Mouse (Mus musculus) G1E (cell line): ENCODE results near the gene Riok2. TPM values are rescaled to one million over a fixed set of nuclear protein-coding genes. Genes with fewer than 3 reads are reported as not detected.
A peak's percentile ranks its signal among the peaks of the same experiment; 100 is the strongest.
"Not testable (repeated sequence)": the region's sequence is repeated elsewhere in the genome, so short reads cannot be mapped to it uniquely, and the experiment has no call there.

ENCODE experiments used
- ATAC-seq: 2 replicates; pipeline ENCODE4 v1.8.0; 2016; ENCODE audit warnings: mild to moderate bottlenecking; ENCODE audit not compliant: insufficient number of reproducible peaks, poor library complexity, low FRiP score, severe bottlenecking; ENCODE audit errors: extremely low read depth
- DNase-seq: peaks from one replicate; pipeline ENCODE4 v3.0.0; 2012; ENCODE audit warnings: low spot score
- H3K27me3 ChIP-seq: 2 replicates; pipeline ENCODE4 v1.6.1; 2012; ENCODE audit warnings: mild to moderate bottlenecking, low read length, inconsistent platforms; ENCODE audit not compliant: insufficient read depth
- H3K36me3 ChIP-seq: replicated peaks from 2 replicates; pipeline ENCODE3; 2012; ENCODE audit warnings: mild to moderate bottlenecking, inconsistent platforms
- H3K4me1 ChIP-seq: 2 replicates; pipeline ENCODE4 v1.6.1; 2012; ENCODE audit warnings: low read depth, low read length, inconsistent platforms, mixed read lengths; ENCODE audit not compliant: insufficient read depth
- H3K4me3 ChIP-seq: 2 replicates; pipeline ENCODE4 v1.5.1; 2012; ENCODE audit warnings: low read depth, mild to moderate bottlenecking, inconsistent platforms, low read length, moderate library complexity, mixed read lengths
- H3K9me3 ChIP-seq: replicated peaks from 2 replicates; pipeline ENCODE4 v1.6.1; 2012; ENCODE audit warnings: inconsistent platforms
- CTCF ChIP-seq: IDR thresholded peaks from 2 replicates; pipeline ENCODE4 v1.5.1; 2012; ENCODE audit warnings: low read depth, low read length, inconsistent platforms, mixed read lengths
- GATA1 ChIP-seq: IDR thresholded peaks from 2 replicates; pipeline ENCODE4 v1.6.1; 2012; ENCODE audit warnings: borderline replicate concordance, low read length, inconsistent platforms, mixed read lengths
- GATA2 ChIP-seq: IDR thresholded peaks from 2 replicates; pipeline ENCODE4 v1.6.1; 2012; ENCODE audit warnings: low read depth, low read length, inconsistent platforms, borderline replicate concordance
- POLR2AphosphoS5 ChIP-seq: IDR thresholded peaks from 2 replicates; pipeline ENCODE4 v1.6.1; 2012; ENCODE audit warnings: low read depth, low read length, inconsistent platforms; ENCODE audit not compliant: insufficient replicate concordance
- TAL1 ChIP-seq: conservative IDR thresholded peaks from 2 replicates; pipeline ENCODE4 v1.6.1; 2012; ENCODE audit warnings: low read depth, low read length, inconsistent platforms, mixed read lengths
- polyA plus RNA-seq: library from polyadenylated mRNA; stranded (reverse); fragments of >175 nt; gene quantifications from 2 replicates; pipeline ENCODE4 v1.2.3, GENCODE M21; 2012
- total RNA-seq, 2 experiments: library from RNA; stranded (forward) in 1 of 2; stranded (reverse) in 1 of 2; fragments of 200-1000 nt in 1 of 2; fragments of >200 nt in 1 of 2; fragmentation: Nextera tagmentation in 1 of 2; gene quantifications; 2 replicates each; pipeline ENCODE4 v1.2.3; 2014 to 2017

Riok2 gene
- 57.7 and 74.8 TPM in 2 replicates for total RNA-seq (2014; fragmentation: Nextera tagmentation)
- total RNA-seq (2017): 78.5 and 81.3 TPM in 2 replicates
- 3.5 and 8.2 TPM in 2 replicates for polyA plus RNA-seq

DNA sequence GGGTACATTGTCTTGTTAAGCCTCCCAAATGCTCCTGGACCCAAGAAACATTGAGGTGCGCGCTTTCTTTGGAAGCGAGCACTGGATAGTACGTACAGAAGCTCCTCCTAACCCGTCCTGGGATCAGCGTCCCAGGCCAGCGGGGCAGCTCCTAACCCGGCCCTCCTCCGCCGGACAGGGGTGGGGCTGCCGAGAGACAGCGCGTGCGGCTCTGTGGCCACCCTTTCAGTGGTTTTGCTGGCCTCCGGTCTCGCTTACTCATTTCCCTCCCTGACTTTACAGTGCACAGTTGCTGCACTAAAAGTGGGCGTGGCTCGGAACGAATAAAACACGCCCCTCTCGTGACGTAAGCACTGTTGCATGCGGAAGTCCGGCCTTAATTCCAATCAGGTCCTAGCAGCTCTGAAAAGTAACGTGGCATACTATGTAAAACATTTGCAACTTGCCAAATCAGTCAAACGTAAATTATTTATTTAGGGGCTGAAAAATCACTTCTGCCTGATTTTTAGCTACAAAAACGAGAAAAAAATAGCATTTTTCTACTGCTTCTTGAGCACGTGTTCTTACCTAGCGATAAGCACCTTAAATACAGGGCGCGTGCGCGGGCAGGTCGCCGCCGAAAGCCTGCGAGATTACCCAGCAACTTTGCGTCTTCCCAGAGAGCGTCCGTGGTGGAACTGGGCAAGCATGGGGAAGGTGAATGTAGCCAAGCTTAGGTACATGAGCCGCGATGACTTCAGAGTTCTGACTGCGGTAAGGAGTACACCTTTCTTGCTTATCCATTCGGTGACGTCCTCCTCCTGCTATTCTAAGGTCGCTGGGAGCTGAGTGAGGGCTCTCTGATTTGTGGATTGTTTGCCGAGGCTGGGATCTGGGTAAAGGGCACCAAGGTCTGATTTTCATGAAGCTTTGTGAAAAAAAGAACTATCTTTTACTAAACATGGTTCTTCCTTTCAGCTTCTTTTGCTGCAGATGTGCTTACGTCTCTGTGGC is at the start of gene Riok2:
Gene Riok2 (plus strand): TSS at position 392 of the 993 bp plus-strand sequence.
- peak; percentile 91 for ATAC-seq
- H3K4me3 ChIP-seq: peak within 1 kb of the TSS; percentile 79
- TF ChIP-seq GATA1 (no peak), CTCF (no peak), GATA2 (no peak), TAL1 (no peak), POLR2AphosphoS5 (no peak)

GRCm38 (mm10) chr17:17326022-17326421 is 48.1 kb upstream of the Riok2 start:
- not testable (repeated sequence) for DNase-seq

More for the DNA sequence above, at the start of gene Riok2:
- no peaks in the 10 kb centered on the region for H3K9me3 ChIP-seq
- H3K36me3 ChIP-seq: peaks cover 24% of the 10 kb centered on the region
- DNase-seq: peak; percentile 71
- peaks cover 10% of the 10 kb centered on the region for H3K4me1 ChIP-seq
- no peaks in the 10 kb centered on the region for H3K27me3 ChIP-seq

GRCm38 (mm10) chr17:17326636-17327035 is 47.5 kb upstream of the Riok2 start:
- Histone ChIP-seq H3K27me3 (no peaks in the 10 kb centered on the region), H3K4me1 (no peaks in the 10 kb centered on the region), H3K36me3 (no peaks in the 10 kb centered on the region), H3K4me3 (no peak overlapping the region), H3K9me3 (no peaks in the 10 kb centered on the region; the same call in 1 of the 2 replicates)
- DNase-seq: no peak
- no peak for TF ChIP-seq GATA2
- no peak for TF ChIP-seq GATA1
- TF ChIP-seq POLR2AphosphoS5: no peak
- no peak for TF ChIP-seq CTCF
- TF ChIP-seq TAL1: no peak
- ATAC-seq: no peak

More at GRCm38 (mm10) chr17:17326022-17326421, 48.1 kb upstream of the Riok2 start:
- not testable (repeated sequence) for H3K9me3 ChIP-seq, H3K4me3 ChIP-seq, H3K4me1 ChIP-seq, H3K36me3 ChIP-seq, ATAC-seq, H3K27me3 ChIP-seq

DNA sequence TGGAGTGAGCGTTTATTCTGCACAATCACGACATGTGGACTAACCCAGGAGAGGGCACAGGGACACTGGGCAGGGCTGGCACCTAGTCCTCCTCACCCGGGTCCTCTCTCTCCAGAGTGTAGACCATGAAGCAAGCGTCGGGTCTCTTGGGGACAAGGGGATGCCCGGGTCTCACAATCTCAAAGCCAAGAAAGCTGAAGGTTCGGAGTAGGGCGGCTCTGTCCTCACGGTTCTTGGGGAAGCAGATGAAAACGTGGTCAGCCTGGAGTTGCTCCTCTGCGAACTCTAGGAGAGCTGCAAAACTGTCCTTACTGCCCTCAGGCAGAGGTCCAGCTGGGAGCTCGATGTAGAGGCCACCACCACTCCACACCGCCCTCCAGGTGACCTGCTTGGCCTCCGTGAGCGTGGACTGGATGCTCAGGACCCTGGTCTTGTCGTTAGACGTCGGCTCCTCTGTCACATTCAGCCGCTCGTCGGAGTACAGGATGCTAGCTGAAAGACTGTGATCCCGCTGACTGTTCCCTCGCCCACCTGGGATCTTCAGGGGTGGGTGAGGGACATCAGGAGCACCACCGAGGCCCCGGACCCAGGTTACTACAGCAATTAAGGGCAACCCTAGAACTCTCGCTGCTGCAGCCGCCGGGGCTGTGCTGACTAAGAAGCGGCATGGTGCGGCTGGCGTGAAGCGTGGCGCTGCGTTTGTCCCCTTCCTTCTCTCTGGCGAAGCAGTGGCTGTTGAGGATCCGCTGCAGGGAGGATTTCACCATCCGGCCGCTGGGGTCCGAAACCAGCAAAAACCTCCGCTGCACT is 28.5 kb upstream of the Riok2 start:
- not testable (repeated sequence) for ATAC-seq, H3K27me3 ChIP-seq, H3K4me3 ChIP-seq, H3K9me3 ChIP-seq, H3K4me1 ChIP-seq, H3K36me3 ChIP-seq, DNase-seq

DNA sequence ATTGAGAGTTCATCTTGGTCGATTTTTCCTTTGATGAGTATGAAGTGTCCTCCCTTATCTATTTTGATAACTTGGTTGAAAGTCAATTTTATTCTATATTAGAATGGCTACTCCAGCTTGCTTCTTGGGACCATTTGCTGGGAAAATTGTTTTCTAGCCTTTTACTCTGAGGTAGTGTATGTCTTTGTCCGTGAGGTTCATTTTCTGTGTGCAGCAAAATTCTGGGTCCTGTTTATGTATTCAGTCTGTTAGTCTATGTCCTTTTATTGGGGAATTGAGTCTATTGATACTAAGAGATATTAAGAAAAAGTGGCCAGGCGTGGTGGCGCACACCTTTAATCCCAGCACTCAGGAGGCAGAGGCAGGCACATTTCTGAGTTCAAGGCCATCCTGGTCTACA is 27.8 kb upstream of the Riok2 start:
- ATAC-seq, DNase-seq, H3K4me3 ChIP-seq, H3K27me3 ChIP-seq, H3K36me3 ChIP-seq, H3K4me1 ChIP-seq, H3K9me3 ChIP-seq: not testable (repeated sequence)

DNA sequence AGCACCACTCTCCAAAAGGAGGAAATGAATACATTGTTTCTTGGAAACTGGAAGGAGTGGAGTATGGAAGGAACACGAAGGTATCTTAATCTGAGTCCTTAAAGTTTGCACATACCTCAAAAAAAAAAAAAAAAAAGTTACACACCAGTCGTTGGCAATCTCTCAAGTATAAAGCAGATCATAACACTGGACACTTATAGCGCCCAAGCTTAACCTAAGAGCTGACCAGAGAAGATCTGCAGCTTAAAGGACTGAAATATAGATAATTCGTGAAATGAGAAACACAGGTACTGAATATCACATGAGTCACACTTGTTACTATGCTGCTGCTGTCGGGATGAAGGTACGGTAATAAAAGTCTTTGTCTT is 575 bp upstream of the Riok2 start:
- Histone ChIP-seq H3K27me3 (no peaks in the 10 kb centered on the region), H3K9me3 (no peaks in the 10 kb centered on the region), H3K4me1 (peaks cover 10% of the 10 kb centered on the region), H3K36me3 (peaks cover 19% of the 10 kb centered on the region), H3K4me3 (peak overlapping the region; percentile 79)
- TF ChIP-seq TAL1: no peak
- no peak for TF ChIP-seq POLR2AphosphoS5
- TF ChIP-seq GATA1: no peak
- no peak for TF ChIP-seq CTCF
- no peak for TF ChIP-seq GATA2
- DNase-seq (no peak), ATAC-seq (no peak)
